Mouse (Mus musculus) left cerebral cortex, adult 11 months (tissue): ENCODE measurements around the gene Fkbp2.
"Not testable (repeated sequence)": the region's sequence is repeated elsewhere in the genome, so short reads cannot be mapped to it uniquely, and the experiment has no call there.

Source experiments
- DNase-seq: peaks from one replicate; pipeline ENCODE4 v3.0.0; 2022; ENCODE audit warnings: low spot score

The Fkbp2 gene

GRCm38 (mm10) chr19:6991166-6991565, 10.9 kb upstream of the Fkbp2 start:
- not testable (repeated sequence) for DNase-seq

- DNase-seq = no peak
These were observed 10.4 kb upstream of the Fkbp2 start for GRCm38 (mm10) chr19:6990712-6991111.

GRCm38 (mm10) chr19:6989251-6989650, 8.9 kb upstream of the Fkbp2 start:
- DNase-seq = no peak

GRCm38 (mm10) chr19:6987904-6988285, 7.6 kb upstream of the Fkbp2 start:
- no peak for DNase-seq

- DNase-seq = no peak
These were observed 7.0 kb upstream of the Fkbp2 start, which contains the start of gene Vegfb for GRCm38 (mm10) chr19:6987061-6987903. Vegfb (minus strand) TSS chr19:6987651.

- DNase-seq = no peak
These were observed 5.8 kb upstream of the Fkbp2 start for GRCm38 (mm10) chr19:6985951-6986708.

GRCm38 (mm10) chr19:6985300-6985699, 5.0 kb upstream of the Fkbp2 start:
- no peak for DNase-seq

GRCm38 (mm10) chr19:6983621-6984020, 3.3 kb upstream of the Fkbp2 start:
- DNase-seq = no peak

GRCm38 (mm10) chr19:6981465-6981864, 1.2 kb upstream of the Fkbp2 start:
- DNase-seq = no peak

GRCm38 (mm10) chr19:6979486-6980380, 568 bp downstream of the Fkbp2 start:
- peak; percentile 98 for DNase-seq

GRCm38 (mm10) chr19:6979001-6979479, 1.3 kb downstream of the Fkbp2 start:
- DNase-seq = no peak

GRCm38 (mm10) chr19:6978639-6978974, 1.7 kb downstream of the Fkbp2 start:
- no peak for DNase-seq

- DNase-seq = no peak
These were observed 2.3 kb downstream of the Fkbp2 start for GRCm38 (mm10) chr19:6977759-6978638.

GRCm38 (mm10) chr19:6975537-6976521, 4.5 kb downstream of the Fkbp2 start, which contains the start of gene Plcb3:
Plcb3 (minus strand) TSS chr19:6976470.
- no peak for DNase-seq

- DNase-seq = no peak
These were observed 5.8 kb downstream of the Fkbp2 start, which contains the start of gene Ppp1r14b for GRCm38 (mm10) chr19:6974211-6975205. Ppp1r14b (plus strand) TSS chr19:6974968.

- DNase-seq = no peak
These were observed 6.6 kb downstream of the Fkbp2 start for GRCm38 (mm10) chr19:6973581-6974190.

GRCm38 (mm10) chr19:6972247-6972917, 7.9 kb downstream of the Fkbp2 start:
- no peak for DNase-seq
